20 mouse cellular contexts compared by ENCODE assay signal in genomic region chr8:70664631-70665030, GRCm38 (mm10). TPM values are rescaled to one million over a fixed set of nuclear protein-coding genes. Genes with fewer than 3 reads are reported as not detected.
"Had no signal": no experiment of that assay in that cellular context is flagged by ENCODE, and none has a peak within 500 bp of the region (broad histone marks: within the 10 kb centered on the region; RNA-seq: fewer than 3 reads in every experiment).

No protein-coding gene starts in this region.

- H3K27me3 ChIP-seq: neural tube, embryonic 12.5 days; neural tube, embryonic 15.5 days; stomach, embryonic 15.5 days had no signal

- H3K9me3 ChIP-seq: neural tube, embryonic 15.5 days; stomach, embryonic 15.5 days had no signal

- H3K4me3 ChIP-seq: neural tube, embryonic 12.5 days; neural tube, embryonic 15.5 days; stomach, embryonic 15.5 days had no signal

- H3K9ac ChIP-seq: neural tube, embryonic 12.5 days; neural tube, embryonic 15.5 days; stomach, embryonic 15.5 days had no signal

- H3K36me3 ChIP-seq: neural tube, embryonic 12.5 days; neural tube, embryonic 15.5 days; stomach, embryonic 15.5 days had no signal

- H3K4me2 ChIP-seq: neural tube, embryonic 12.5 days; neural tube, embryonic 15.5 days; stomach, embryonic 15.5 days had no signal

- DNase-seq: retina, postnatal 1 day; right cerebral cortex, adult 18-20 months; right cerebral cortex, postnatal 14 days; right cerebral cortex, postnatal 25 days; right cerebral cortex, postnatal 4 days; spleen, adult 18-20 months; thymus, adult 18-20 months; thymus, adult 2 months; thymus, postnatal 14 days; thymus, postnatal 36 days; thymus, postnatal 4 days had no signal

- H3K27ac ChIP-seq: neural tube, embryonic 12.5 days; neural tube, embryonic 15.5 days; stomach, embryonic 15.5 days; stomach, postnatal 0 days had no signal

RNA-seq across cellular contexts. Expression of gene Gdf15, which starts 32.4 kb away (rescaled TPM):
- total RNA-seq: neutrophil, adult 5-6 weeks had no signal
- polyA plus RNA-seq: neural tube, embryonic 12.5 days had no signal

RNA-seq across cellular contexts. Expression of gene Iqcn, which starts 38.6 kb away (rescaled TPM):
- polyA plus RNA-seq: neural tube, embryonic 11.5 days; neural tube, embryonic 14.5 days; stomach, embryonic 15.5 days; stomach, embryonic 16.5 days; stomach, postnatal 0 days; urinary bladder, adult 2 months had no signal
